Mouse (Mus musculus) cortical plate, adult 2 months (tissue): ENCODE data around the gene Ddx19b. TPM values are rescaled to one million over a fixed set of nuclear protein-coding genes. Genes with fewer than 3 reads are reported as not detected.

ENCODE experiments used
- H3K27ac ChIP-seq: fragments of 200-500 bp; 2 replicates; pipeline ENCODE4 v1.5.1; 2012; ENCODE audit warnings: low read length, control low read depth, inconsistent platforms; ENCODE audit not compliant: insufficient read depth
- H3K4me1 ChIP-seq: fragments of 200-500 bp; 2 replicates; pipeline ENCODE4 v1.6.1; 2011; ENCODE audit warnings: low read length; ENCODE audit not compliant: control insufficient read depth, insufficient read depth
- H3K4me3 ChIP-seq: fragments of 200-500 bp; 2 replicates; pipeline ENCODE4 v1.5.1; 2011; ENCODE audit warnings: mild to moderate bottlenecking, low read length, control low read depth; ENCODE audit not compliant: insufficient read depth
- CTCF ChIP-seq: fragments of 200-500 bp; IDR thresholded peaks from 2 replicates; pipeline ENCODE4 v1.5.1; 2011; ENCODE audit warnings: mild to moderate bottlenecking, control low read depth, low read length; ENCODE audit not compliant: insufficient read depth; ENCODE audit errors: extremely low read depth
- POLR2A ChIP-seq: fragments of 200-500 bp; IDR thresholded peaks from 2 replicates; pipeline ENCODE4 v1.6.1; 2011; ENCODE audit warnings: mild to moderate bottlenecking, low read length, control low read depth; ENCODE audit not compliant: insufficient read depth; ENCODE audit errors: extremely low read depth
- polyA plus RNA-seq: library from polyadenylated mRNA; depleted of rRNA; stranded (reverse); fragments of >200 nt; gene quantifications from 2 replicates; pipeline ENCODE4 v1.2.3, GENCODE M21; 2012; rRNA removed

The Ddx19b gene
- polyA plus RNA-seq, 1 experiment, result 13.0 TPM

DNA sequence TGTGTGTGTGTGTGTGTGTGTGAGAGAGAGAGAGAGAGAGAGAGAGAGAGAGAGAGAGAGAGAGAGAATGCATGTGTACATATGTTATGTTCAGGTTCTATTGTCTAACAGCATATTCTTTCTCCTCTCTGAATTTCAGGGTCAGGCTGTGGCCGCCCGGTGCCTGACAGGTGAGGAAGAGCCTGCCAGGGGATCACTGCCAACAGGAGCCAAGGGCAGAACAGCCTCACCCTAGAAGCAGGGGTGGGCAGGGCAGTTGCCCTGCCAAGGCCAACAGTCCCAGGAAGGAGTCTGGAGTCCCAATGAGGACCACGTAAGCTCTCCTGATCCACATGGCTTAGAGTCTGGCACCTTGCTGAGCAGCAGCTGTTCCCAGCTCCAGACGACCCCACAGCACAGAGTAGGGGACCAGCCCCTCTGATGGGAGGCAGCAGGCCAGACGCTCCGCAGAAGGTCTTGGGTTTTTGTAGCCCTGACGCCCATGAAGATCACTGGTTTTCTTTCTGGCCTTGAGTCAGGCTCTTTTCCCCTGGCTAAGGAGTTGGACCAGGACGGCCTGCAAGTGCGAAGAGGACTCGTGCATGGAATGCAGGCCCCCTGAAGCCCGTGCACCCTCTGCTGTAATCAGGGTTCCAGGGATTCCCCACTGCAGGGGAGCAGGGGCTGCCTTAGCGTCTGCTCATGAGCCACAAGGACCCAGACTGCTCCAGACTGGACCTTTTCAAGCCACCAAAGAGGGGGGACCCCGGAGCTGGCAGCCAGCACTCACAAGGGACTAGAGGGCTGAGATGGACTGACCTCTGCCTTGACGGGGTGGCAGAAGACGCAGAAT lies 74.7 kb downstream of the Ddx19b start:
- Histone ChIP-seq H3K4me1 (no peaks in the 10 kb centered on the region; the same call in 1 of the 2 replicates), H3K27ac (no peak overlapping the region), H3K4me3 (no peak overlapping the region)
- TF ChIP-seq POLR2A (no peak), CTCF (no peak)

DNA sequence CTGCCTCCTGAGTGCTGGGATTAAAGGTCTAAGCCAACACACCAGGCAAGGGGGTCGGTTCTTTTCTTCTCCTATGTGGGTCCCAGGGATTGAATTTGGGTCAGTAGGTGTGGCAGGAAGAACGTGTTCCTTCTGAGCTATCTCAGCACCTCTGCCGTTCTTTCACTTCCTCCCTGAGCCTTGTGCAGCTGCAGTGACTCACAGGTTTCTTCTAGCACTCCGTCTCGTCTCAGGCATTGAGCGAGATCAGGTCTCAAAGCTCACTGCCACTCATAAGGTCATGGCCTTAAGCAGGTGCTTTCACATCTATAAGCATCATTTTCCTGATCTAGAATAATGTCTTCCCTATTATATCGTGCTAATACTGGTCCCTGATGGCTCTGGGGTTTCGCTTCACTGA lies 76.8 kb downstream of the Ddx19b start:
- TF ChIP-seq POLR2A, result no peak
- no peak for TF ChIP-seq CTCF
- H3K27ac ChIP-seq, result no peak overlapping the region
- H3K4me1 ChIP-seq, result no peaks in the 10 kb centered on the region; the same call in none of the 2 replicates
- no peak overlapping the region for H3K4me3 ChIP-seq

Other genes starting within 250 kb of the Ddx19b start
- 103 and 108 TPM in 2 replicates for gene Il34, start 225.8 kb downstream of the Ddx19b start, polyA plus RNA-seq
- 41.8 and 42.9 TPM in 2 replicates for gene Cog4, start 185.2 kb downstream of the Ddx19b start, polyA plus RNA-seq
- gene Sf3b3, start 185.0 kb downstream of the Ddx19b start, polyA plus RNA-seq, result 36.8 and 37.4 TPM in 2 replicates
- 18.0 and 18.2 TPM in 2 replicates for gene Fuk, start 129.3 kb downstream of the Ddx19b start, polyA plus RNA-seq
- 57.8 and 64.8 TPM in 2 replicates for gene St3gal2, start 111.8 kb downstream of the Ddx19b start, polyA plus RNA-seq
- 23.8 TPM in 2 replicates for gene Ddx19a, start 34.0 kb downstream of the Ddx19b start, polyA plus RNA-seq
- gene Aars, start 1.4 kb upstream of the Ddx19b start, polyA plus RNA-seq, result 70.9 and 71.7 TPM in 2 replicates
- gene Exosc6, start 24.6 kb upstream of the Ddx19b start, polyA plus RNA-seq, result not detected in 2 replicates
- 6.0 and 7.5 TPM in 2 replicates for gene Clec18a, start 60.7 kb upstream of the Ddx19b start, polyA plus RNA-seq
- gene Pdpr, start 62.9 kb upstream of the Ddx19b start, polyA plus RNA-seq, result 14.7 and 15.8 TPM in 2 replicates
- 66.2 and 69.3 TPM in 2 replicates for gene Glg1, start 227.5 kb upstream of the Ddx19b start, polyA plus RNA-seq